Mouse (Mus musculus) spleen, adult 2 months (tissue): ENCODE results near the gene Utp11. TPM values are rescaled to one million over a fixed set of nuclear protein-coding genes. Genes with fewer than 3 reads are reported as not detected.

Experiments
- DNase-seq, 2 experiments: peaks; one replicate each; pipeline versions ENCODE4 v3.0.0 to v3.0.0-alpha.2; 2012 to 2021; ENCODE audit warnings: low spot score in 2 of 2, low read depth in 1 of 2
- H3K27ac ChIP-seq: fragments of 200-500 bp; 2 replicates; pipeline ENCODE4 v1.5.1; 2012; ENCODE audit warnings: low read length, inconsistent platforms; ENCODE audit not compliant: insufficient read depth
- H3K27me3 ChIP-seq: fragments of 200-500 bp; 2 replicates; pipeline ENCODE4 v1.6.1; 2012; ENCODE audit warnings: mild to moderate bottlenecking, moderate library complexity, low read length, inconsistent platforms; ENCODE audit not compliant: control insufficient read depth, insufficient read depth
- H3K36me3 ChIP-seq: fragments of 200-500 bp; 2 replicates; pipeline ENCODE4 v1.6.1; 2012; ENCODE audit warnings: mild to moderate bottlenecking, low read length, inconsistent platforms; ENCODE audit not compliant: control insufficient read depth, insufficient read depth
- H3K4me1 ChIP-seq: fragments of 200-500 bp; 2 replicates; pipeline ENCODE4 v1.6.1; 2011; ENCODE audit warnings: inconsistent platforms; ENCODE audit not compliant: control insufficient read depth, insufficient read depth, insufficient read length
- H3K4me3 ChIP-seq: fragments of 200-500 bp; 2 replicates; pipeline ENCODE4 v1.5.1; 2011; ENCODE audit warnings: mild to moderate bottlenecking, inconsistent platforms; ENCODE audit not compliant: insufficient read depth, insufficient read length; ENCODE audit errors: extremely low read depth
- CTCF ChIP-seq: fragments of 200-500 bp; IDR thresholded peaks from 2 replicates; pipeline ENCODE4 v1.5.1; 2011; ENCODE audit warnings: mild to moderate bottlenecking, inconsistent platforms; ENCODE audit not compliant: insufficient read depth, insufficient read length, insufficient replicate concordance; ENCODE audit errors: extremely low read depth
- POLR2A ChIP-seq: fragments of 200-500 bp; IDR thresholded peaks from 2 replicates; pipeline ENCODE4 v1.6.1; 2011; ENCODE audit warnings: low read depth, low read length, inconsistent platforms
- WGBS: fragments of 180-500 bp; shearing (Covaris S2); methylation state at CpG from one replicate; pipeline ENCODE4 v1.1.7; 2018; 5-methylcytosine and 5-hydroxymethylcytosine counted together
- polyA plus RNA-seq: library from polyadenylated mRNA; depleted of rRNA; stranded (reverse); fragments of >200 nt; gene quantifications from 2 replicates; pipeline ENCODE4 v1.2.3, GENCODE M21; 2012

Gene Utp11
- polyA plus RNA-seq, 1 experiment, result 3.4 TPM

DNA sequence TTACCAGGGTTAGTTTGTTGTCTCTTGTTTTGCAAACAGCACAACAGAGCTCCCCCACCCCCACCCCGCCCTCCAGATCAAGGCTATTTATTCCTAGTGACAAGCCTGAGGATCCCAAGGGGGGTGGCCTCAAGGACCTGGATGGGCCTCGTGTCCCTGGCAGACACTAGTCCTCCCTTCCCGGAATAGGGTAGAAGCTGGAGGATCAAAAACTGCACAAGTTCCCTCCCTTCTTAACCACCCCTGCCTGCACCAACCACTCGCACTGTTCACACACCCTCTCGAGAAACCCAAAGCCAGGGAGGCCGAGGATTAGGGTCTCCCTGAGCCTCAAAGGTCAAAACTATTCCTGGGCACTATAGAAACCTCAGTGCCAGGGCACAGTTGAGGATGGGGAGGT is 6.4 kb upstream of the Utp11 start:
- H3K27ac ChIP-seq, result no peak overlapping the region
- H3K27me3 ChIP-seq, result no peaks in the 10 kb centered on the region
- WGBS, result 54% methylated on average over 6 of the region's 6 CpGs
- TF ChIP-seq POLR2A, result no peak
- TF ChIP-seq CTCF, result no peak
- H3K4me3 ChIP-seq, result no peak overlapping the region
- no peak for DNase-seq
- peaks cover 26% of the 10 kb centered on the region for H3K4me1 ChIP-seq
- no peaks in the 10 kb centered on the region for H3K36me3 ChIP-seq

DNA sequence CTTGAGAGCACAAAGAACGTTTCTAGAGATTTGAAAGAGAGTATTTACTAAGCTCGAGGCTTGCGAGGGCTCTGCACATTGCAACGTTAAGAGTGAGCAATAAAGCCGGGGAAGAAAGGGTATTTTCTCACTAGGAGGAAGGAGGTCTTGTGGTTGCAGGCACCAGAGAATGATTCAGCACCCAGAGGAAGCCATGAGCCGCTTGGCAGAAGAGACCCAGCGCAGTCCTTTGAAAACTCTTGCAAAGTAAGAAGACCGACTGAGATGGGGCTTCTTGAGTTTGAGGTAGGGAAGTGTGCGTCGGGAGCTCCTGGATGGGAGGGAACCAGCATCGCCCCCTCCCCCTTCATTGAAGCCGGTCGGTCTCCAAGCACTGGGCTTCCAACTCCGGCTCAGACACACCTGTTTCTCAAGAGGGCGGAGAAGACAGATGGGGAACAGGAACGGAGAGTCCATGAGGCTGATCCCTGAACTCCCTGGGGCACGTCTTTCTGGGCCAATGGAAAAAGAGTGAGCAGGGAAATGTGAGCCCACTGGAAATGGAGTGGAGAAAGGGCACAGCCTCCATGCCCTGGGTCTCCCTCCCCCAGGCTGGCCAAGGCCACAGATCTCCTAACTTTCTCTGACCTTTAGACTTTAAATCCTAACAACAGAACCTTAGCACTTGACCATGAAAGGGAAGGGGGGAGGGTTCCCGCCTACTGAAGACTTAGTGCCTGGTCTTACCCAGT is 2.6 kb upstream of the Utp11 start:
- peaks cover 8% of the 10 kb centered on the region for H3K4me1 ChIP-seq
- WGBS, result 6% methylated on average over 18 of the region's 18 CpGs
- H3K36me3 ChIP-seq, result no peaks in the 10 kb centered on the region
- no peak for DNase-seq
- no peaks in the 10 kb centered on the region for H3K27me3 ChIP-seq
- TF ChIP-seq POLR2A, result no peak
- no peak for TF ChIP-seq CTCF
- no peak overlapping the region for H3K27ac ChIP-seq
- peak overlapping the region; percentile 23; the same call in 1 of the 2 replicates for H3K4me3 ChIP-seq

DNA sequence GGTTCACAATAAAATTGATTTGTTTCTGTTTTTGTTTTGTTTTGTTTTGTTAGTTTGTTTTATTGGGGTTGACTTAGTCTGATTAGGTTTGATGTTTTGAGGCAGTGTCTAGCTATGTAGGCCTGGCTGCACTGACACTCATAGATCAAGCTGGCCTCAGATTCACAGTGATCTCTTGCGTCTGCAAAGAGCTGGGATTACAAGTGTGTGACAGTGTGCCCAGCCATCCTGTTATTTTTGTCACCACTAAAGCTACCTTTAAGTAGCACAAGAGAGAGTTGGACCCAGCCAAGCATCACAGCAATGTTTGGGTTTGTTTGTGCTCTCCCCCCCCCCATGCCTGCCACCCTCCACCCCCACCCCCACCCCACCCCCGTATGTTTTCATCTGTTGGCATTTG is 1.2 kb upstream of the Utp11 start:
- Histone ChIP-seq H3K36me3 (no peaks in the 10 kb centered on the region), H3K27ac (no peak overlapping the region), H3K4me3 (no peak overlapping the region), H3K27me3 (no peaks in the 10 kb centered on the region), H3K4me1 (peaks cover 2% of the 10 kb centered on the region; the same call in 1 of the 2 replicates)
- no peak for DNase-seq
- WGBS, result 80% methylated on average over 2 of the region's 2 CpGs
- no peak for TF ChIP-seq CTCF
- TF ChIP-seq POLR2A, result no peak

DNA sequence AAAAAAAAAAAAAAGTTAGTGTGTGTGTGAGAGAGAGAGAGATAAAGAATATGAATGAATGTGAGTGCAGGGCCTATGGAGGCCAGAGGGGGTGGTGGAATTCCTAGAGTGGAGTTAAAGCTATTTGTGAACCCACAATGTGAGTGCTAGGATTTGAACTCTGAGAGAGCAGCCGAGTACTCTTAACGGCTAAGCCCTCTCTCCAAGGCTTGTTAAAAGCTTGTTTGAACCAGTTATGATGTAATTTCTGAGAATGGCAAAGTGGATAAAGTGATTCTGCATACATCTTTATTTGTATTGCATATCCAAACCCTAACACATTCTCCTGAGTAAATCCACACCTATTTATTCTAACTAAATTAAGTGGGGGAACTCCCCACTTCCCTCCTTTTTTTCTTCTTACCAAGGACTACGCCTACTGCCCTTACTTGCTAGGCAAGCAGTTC is 961 bp downstream of the Utp11 start:
- Histone ChIP-seq H3K36me3 (no peaks in the 10 kb centered on the region), H3K27ac (no peak overlapping the region), H3K27me3 (no peaks in the 10 kb centered on the region), H3K4me3 (no peak overlapping the region), H3K4me1 (peaks cover 2% of the 10 kb centered on the region; the same call in 1 of the 2 replicates)
- 64% methylated on average over 3 of the region's 3 CpGs for WGBS
- DNase-seq, result no peak
- no peak for TF ChIP-seq CTCF
- no peak for TF ChIP-seq POLR2A

DNA sequence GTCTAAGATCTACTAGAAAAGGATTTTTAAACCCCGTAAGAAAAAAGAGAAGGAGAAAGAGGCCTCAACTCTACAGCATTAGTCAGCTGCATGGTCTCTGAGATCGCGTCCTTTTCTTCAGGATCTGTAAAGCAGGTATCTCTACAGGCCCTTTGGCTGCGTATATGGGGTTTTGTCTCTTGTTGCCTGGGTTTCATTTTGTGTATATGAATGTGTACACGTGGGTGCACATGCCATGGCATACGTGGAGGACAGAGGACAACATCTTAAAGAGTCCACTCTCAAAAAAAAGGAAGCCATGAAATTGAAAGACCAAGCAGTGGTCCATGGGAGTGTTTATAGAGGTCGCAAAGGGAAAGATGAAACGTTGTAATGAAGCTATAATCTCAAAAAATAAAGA is 1.9 kb downstream of the Utp11 start:
- no peak overlapping the region for H3K4me3 ChIP-seq
- DNase-seq, result no peak
- no peak for TF ChIP-seq POLR2A
- no peak for TF ChIP-seq CTCF
- peaks cover 2% of the 10 kb centered on the region; the same call in 1 of the 2 replicates for H3K4me1 ChIP-seq
- H3K27ac ChIP-seq, result no peak overlapping the region
- H3K27me3 ChIP-seq, result no peaks in the 10 kb centered on the region
- WGBS, result 72% methylated on average over 8 of the region's 8 CpGs
- H3K36me3 ChIP-seq, result no peaks in the 10 kb centered on the region

DNA sequence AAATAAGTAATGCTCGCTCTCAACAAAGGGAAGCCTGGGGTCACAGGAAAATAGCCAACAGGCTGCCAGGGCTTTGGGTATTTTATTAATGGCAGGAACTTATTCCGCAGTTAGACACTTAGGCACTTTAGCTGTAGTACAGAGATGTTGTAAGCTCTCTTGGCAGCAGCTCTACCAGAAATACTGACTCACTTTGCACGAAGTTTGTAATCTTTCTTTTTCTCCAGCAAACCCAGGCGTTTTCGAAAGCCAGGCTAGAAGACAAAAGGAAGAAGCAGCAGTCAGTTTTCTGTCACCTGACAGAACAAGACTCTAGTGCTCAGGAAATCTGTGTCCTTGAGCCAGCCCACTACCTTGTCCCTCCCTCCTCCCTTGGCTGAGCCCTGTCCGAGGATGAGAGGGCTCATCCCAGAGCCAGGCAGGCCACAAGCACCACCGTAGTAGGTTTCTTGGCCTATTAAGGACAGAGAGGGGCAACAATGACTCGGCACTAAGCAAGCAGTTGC is 7.5 kb downstream of the Utp11 start:
- Histone ChIP-seq H3K36me3 (peaks cover 13% of the 10 kb centered on the region), H3K27me3 (no peaks in the 10 kb centered on the region), H3K27ac (no peak overlapping the region), H3K4me1 (no peaks in the 10 kb centered on the region), H3K4me3 (no peak overlapping the region)
- no peak for DNase-seq
- WGBS, result 75% methylated on average over 8 of the region's 8 CpGs
- TF ChIP-seq CTCF (no peak), POLR2A (no peak)

DNA sequence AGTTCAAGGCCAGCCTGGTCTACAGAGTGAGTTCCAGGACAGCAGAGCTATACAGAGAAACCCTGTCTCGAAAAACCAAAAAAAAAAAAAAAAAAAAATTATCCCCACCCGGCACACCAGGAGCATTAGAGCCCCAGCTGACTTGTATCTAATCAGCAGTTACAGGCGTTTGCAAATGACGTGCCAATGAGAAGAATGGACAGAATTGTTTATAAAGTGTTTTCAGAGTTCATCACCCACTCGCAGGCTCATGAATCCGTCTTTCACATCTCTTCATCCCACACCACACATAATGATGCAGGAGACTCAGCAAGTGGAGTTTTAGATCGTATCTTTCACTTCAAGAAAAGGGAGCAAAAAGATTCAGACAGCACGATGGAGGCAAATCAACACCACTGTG is 7.9 kb downstream of the Utp11 start:
- no peak overlapping the region for H3K4me3 ChIP-seq
- TF ChIP-seq POLR2A, result no peak
- no peak for TF ChIP-seq CTCF
- no peaks in the 10 kb centered on the region for H3K4me1 ChIP-seq
- peaks cover 14% of the 10 kb centered on the region for H3K36me3 ChIP-seq
- H3K27ac ChIP-seq, result no peak overlapping the region
- 82% methylated on average over 8 of the region's 8 CpGs for WGBS
- DNase-seq, result no peak
- H3K27me3 ChIP-seq, result no peaks in the 10 kb centered on the region

DNA sequence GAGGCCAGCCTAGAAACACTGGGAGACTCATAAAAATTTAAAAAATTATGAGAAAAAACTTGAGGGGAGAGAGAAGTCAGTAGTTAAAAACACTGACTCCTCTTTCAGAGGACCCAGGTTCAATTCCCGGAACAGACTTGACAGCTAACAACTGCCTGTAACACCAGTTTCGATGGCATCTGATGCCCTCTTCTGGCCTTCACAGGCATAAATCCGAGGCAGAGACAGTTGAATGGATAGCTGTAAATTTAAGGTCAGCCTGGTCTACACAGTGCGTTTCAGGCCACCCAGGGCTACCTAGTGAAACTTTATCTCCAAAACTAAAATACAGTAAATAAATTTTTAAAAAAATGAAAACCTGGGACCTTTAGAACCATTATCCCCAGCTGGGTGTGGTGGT is 8.4 kb downstream of the Utp11 start:
- TF ChIP-seq POLR2A, result no peak
- no peak for TF ChIP-seq CTCF
- H3K4me3 ChIP-seq, result no peak overlapping the region
- DNase-seq, result no peak
- 80% methylated on average over 4 of the region's 4 CpGs for WGBS
- H3K27me3 ChIP-seq, result no peaks in the 10 kb centered on the region
- peaks cover 14% of the 10 kb centered on the region for H3K36me3 ChIP-seq
- no peaks in the 10 kb centered on the region for H3K4me1 ChIP-seq
- H3K27ac ChIP-seq, result no peak overlapping the region
